Mouse (Mus musculus): ENCODE measurements around the gene E4f1. TPM values are rescaled to one million over a fixed set of nuclear protein-coding genes. Genes with fewer than 3 reads are reported as not detected.

The E4f1 gene
- total RNA-seq, 4 experiments from 2014 or later: 32.3 to 36.2 (median 34.5) TPM

GRCm38 (mm10) chr17:24483495-24483894, 13.4 kb upstream of the E4f1 start:
- DNase-seq (ENCODE audit: low spot score in 2 of 2): no peak

GRCm38 (mm10) chr17:24481027-24481815, 11.1 kb upstream of the E4f1 start:
- DNase-seq (ENCODE audit: low spot score in 2 of 2): no peak

GRCm38 (mm10) chr17:24480201-24480826, 10.2 kb upstream of the E4f1 start:
- no peak for DNase-seq (ENCODE audit: low spot score in 2 of 2)

GRCm38 (mm10) chr17:24479431-24479830, 9.3 kb upstream of the E4f1 start:
- no peak for DNase-seq (ENCODE audit: low spot score in 2 of 2)

- peak; percentile 93 to 96 for DNase-seq (ENCODE audit: low spot score in 2 of 2)
Measured at GRCm38 (mm10) chr17:24478663-24479380, 8.7 kb upstream of the E4f1 start, which contains the start of gene Mlst8. TSS of gene Mlst8 (minus strand) at chr17:24479078.

- DNase-seq (ENCODE audit: low spot score in 2 of 2): no peak
Measured at GRCm38 (mm10) chr17:24477985-24478600, 8.0 kb upstream of the E4f1 start.

- no peak for DNase-seq (ENCODE audit: low spot score in 2 of 2)
Measured at GRCm38 (mm10) chr17:24477053-24477984, 7.2 kb upstream of the E4f1 start.

- no peak for DNase-seq (ENCODE audit: low spot score in 2 of 2)
Measured at GRCm38 (mm10) chr17:24476022-24476776, 6.1 kb upstream of the E4f1 start.

GRCm38 (mm10) chr17:24475586-24475985, 5.5 kb upstream of the E4f1 start:
- no peak for DNase-seq (ENCODE audit: low spot score in 2 of 2)

- no peak for DNase-seq (ENCODE audit: low spot score in 2 of 2)
Measured at GRCm38 (mm10) chr17:24474557-24474956, 4.4 kb upstream of the E4f1 start.

GRCm38 (mm10) chr17:24473612-24474275, 3.6 kb upstream of the E4f1 start, which contains the start of gene Bricd5:
TSS of gene Bricd5 (plus strand) at chr17:24473884.
- DNase-seq (ENCODE audit: low spot score in 2 of 2): no peak

- DNase-seq (ENCODE audit: low spot score in 2 of 2): no peak
Measured at GRCm38 (mm10) chr17:24472512-24472911, 2.4 kb upstream of the E4f1 start.

- no peak for DNase-seq (ENCODE audit: low spot score in 2 of 2)
Measured at GRCm38 (mm10) chr17:24470701-24471527, 801 bp upstream of the E4f1 start.

- no peak for DNase-seq (ENCODE audit: low spot score in 2 of 2)
Measured at GRCm38 (mm10) chr17:24469336-24469909, 690 bp downstream of the E4f1 start.

GRCm38 (mm10) chr17:24468636-24469246, 1.4 kb downstream of the E4f1 start:
- no peak for DNase-seq (ENCODE audit: low spot score in 2 of 2)

- DNase-seq (ENCODE audit: low spot score in 2 of 2): no peak
Measured at GRCm38 (mm10) chr17:24463374-24464133, 6.6 kb downstream of the E4f1 start.

- no peak for DNase-seq (ENCODE audit: low spot score in 2 of 2)
Measured at GRCm38 (mm10) chr17:24462932-24463331, 7.2 kb downstream of the E4f1 start.

Data from left cerebral cortex, adult 8-10 months (tissue).